Mouse (Mus musculus) forebrain, embryonic 10.5 days (tissue): Measurements from ENCODE around the gene Ogfr. TPM values are rescaled to one million over a fixed set of nuclear protein-coding genes. Genes with fewer than 3 reads are reported as not detected.
A peak's percentile ranks its signal among the peaks of the same experiment; 100 is the strongest.

Source experiments
- DNase-seq: peaks from one replicate; pipeline ENCODE4 v3.0.0-alpha.2; 2017; ENCODE audit warnings: low spot score; ENCODE audit errors: extremely low spot score
- H3K27ac ChIP-seq: fragments of 300-500 bp; sonication (generic); 2 replicates; pipeline ENCODE4 v1.5.1; 2016; ENCODE audit warnings: mild to moderate bottlenecking
- H3K27me3 ChIP-seq: fragments of 300-500 bp; sonication (generic); 2 replicates; pipeline ENCODE4 v1.6.1; 2016; ENCODE audit warnings: mild to moderate bottlenecking; ENCODE audit not compliant: poor library complexity, severe bottlenecking
- H3K36me3 ChIP-seq: fragments of 300-500 bp; sonication (generic); replicated peaks from 2 replicates; pipeline ENCODE4 v1.6.1; 2016; ENCODE audit warnings: mild to moderate bottlenecking, moderate library complexity
- H3K4me1 ChIP-seq: fragments of 300-500 bp; sonication (generic); 2 replicates; pipeline ENCODE4 v1.6.1; 2016
- H3K4me3 ChIP-seq: fragments of 300-500 bp; sonication (generic); 2 replicates; pipeline ENCODE4 v1.5.1; 2016; ENCODE audit warnings: mild to moderate bottlenecking, moderate library complexity
- H3K9me3 ChIP-seq: fragments of 300-500 bp; sonication (generic); 2 replicates; pipeline ENCODE4 v1.6.1; 2016; ENCODE audit warnings: mild to moderate bottlenecking, moderate library complexity
- WGBS: fragments of 180-500 bp; shearing (Covaris S2); methylation state at CpG from one replicate; pipeline ENCODE4 v1.1.7; 2016; 5-methylcytosine and 5-hydroxymethylcytosine counted together
- polyA plus RNA-seq: library from polyadenylated mRNA; unstranded; fragments of >200 nt; fragmentation: Nextera tagmentation; extraction: Ambion mirVana; gene quantifications from 2 replicates; pipeline ENCODE4 v1.2.1, GENCODE M21; 2016

The Ogfr gene
- polyA plus RNA-seq, result 103 and 104 TPM in 2 replicates

DNA sequence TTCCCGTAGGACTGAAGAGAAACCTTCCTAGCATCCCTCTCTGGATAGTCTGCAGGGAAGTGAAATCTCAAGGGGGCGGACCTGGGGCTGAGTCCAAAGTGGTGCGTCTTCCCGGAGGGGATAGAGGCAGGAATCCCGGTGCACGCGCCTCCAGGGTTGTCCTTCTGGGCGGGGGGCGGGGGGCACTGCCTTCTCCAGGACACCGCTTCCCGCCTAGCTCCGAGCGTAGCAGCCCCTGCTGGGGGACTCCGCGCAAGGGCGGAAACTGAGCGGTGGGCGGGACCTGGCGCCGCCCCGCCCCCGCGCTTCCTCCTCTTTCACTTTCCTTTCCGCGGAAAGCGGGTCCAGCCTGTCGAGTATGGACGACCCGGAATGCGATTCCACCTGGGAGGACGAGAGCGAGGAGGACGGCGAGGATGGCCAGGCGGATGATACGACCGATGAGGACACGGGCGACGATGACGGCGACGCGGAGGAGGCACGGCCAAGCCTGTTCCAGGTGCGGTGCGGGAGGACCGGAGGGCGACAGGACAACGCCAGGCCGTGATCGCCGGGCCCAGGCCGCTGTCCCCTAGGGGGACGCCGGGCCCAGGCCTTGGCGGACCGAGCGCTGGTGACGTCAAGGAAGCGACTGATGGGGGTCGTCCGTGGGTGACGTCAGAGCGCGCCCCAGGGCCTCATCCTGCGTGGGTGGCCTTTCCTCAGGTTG is at the start of gene Ogfr:
Ogfr (plus strand) TSS at position 123 of the 709 bp plus-strand sequence.
- H3K4me1 ChIP-seq, result peaks cover 30% of the 10 kb centered on the region
- H3K4me3 ChIP-seq, result peak within 1 kb of the TSS; percentile 86
- no peaks in the 10 kb centered on the region for H3K27me3 ChIP-seq
- under 1% methylated on average over 67 of the region's 67 CpGs for WGBS
- H3K36me3 ChIP-seq, result peaks cover 71% of the 10 kb centered on the region
- H3K27ac ChIP-seq, result peak within 1 kb of the TSS; percentile 95
- peak; percentile 87 for DNase-seq
- H3K9me3 ChIP-seq, result no peaks in the 10 kb centered on the region

GRCm38 (mm10) chr2:180543675-180544074 is 45.4 kb upstream of the Ogfr start:
- DNase-seq, result no peak
- H3K9me3 ChIP-seq, result no peaks in the 10 kb centered on the region; the same call in 1 of the 2 replicates
- H3K4me3 ChIP-seq, result no peak overlapping the region
- peaks cover 29% of the 10 kb centered on the region for H3K4me1 ChIP-seq
- WGBS, result 87% methylated on average over 2 of the region's 2 CpGs
- no peaks in the 10 kb centered on the region for H3K36me3 ChIP-seq
- no peak overlapping the region for H3K27ac ChIP-seq
- H3K27me3 ChIP-seq, result 0 out of 2 replicates have a peak, but pooled peaks cover 2% of the 10 kb centered on the region

DNA sequence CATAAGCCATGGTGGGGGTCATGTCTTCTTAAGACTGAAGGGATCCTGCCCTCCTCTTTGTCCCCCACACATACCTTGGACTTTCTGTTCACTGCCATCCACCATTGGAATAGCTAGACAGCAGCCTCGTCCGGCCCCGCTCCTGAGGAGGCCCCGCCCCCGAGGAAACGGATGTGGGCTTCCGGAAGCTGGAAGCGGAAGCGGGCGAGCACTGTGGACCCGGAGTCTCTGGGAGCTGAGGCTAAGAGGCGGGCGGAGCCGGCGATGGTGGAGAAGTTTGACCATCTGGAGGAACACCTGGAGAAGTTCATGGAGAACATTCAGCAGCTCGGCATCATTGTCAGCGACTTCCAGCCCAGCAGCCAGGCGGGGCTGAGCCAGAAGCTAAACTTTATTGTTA is 44.0 kb upstream of the Ogfr start:
- WGBS, result 89% methylated on average over 18 of the region's 18 CpGs
- DNase-seq, result no peak

DNA sequence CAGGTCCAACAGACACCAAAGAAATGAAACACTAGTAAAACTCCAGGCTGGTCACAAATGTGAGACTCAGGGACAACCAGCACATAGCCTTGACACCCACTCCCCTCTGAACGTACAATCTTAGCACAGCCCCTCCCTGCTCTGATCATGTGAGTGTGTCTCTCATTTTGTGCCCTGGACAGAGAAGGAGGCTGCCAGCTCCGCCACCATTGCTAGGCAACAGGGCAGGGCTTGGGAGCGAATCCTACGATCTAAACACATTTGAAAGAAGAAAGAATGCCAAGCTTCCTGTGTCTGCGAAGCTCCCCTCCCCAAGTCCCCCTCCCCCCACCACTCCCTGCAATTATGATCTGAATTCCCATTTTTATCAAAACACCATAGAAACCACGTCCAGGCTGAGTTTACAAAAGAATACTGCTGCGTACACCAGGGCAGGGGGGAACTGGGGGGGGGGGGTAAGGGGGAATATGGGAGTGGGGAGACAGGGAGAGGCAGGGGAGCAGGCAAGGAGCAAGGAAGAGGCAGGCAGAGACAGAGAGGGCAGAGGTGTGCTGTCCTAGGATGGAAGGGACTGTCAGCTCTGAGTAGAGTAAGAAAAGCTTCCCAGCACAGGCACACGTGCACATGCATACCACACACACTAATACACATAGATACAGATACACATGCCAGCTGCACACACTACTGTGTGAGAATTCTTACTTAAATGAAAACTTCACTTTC is 41.5 kb upstream of the Ogfr start:
- H3K4me1 ChIP-seq, result peaks cover 27% of the 10 kb centered on the region
- H3K9me3 ChIP-seq, result no peaks in the 10 kb centered on the region; the same call in 1 of the 2 replicates
- no peaks in the 10 kb centered on the region; the same call in 1 of the 2 replicates for H3K27me3 ChIP-seq
- H3K27ac ChIP-seq, result peak overlapping the region; percentile 76
- no peaks in the 10 kb centered on the region for H3K36me3 ChIP-seq
- H3K4me3 ChIP-seq, result peak overlapping the region; percentile 18; the same call in 1 of the 2 replicates
- no peak for DNase-seq
- WGBS, result 40% methylated on average over 8 of the region's 8 CpGs

More for the DNA sequence above, 44.0 kb upstream of the Ogfr start:
- Histone ChIP-seq H3K4me3 (no peak overlapping the region), H3K36me3 (no peaks in the 10 kb centered on the region), H3K4me1 (peaks cover 29% of the 10 kb centered on the region), H3K9me3 (no peaks in the 10 kb centered on the region; the same call in 1 of the 2 replicates), H3K27ac (no peak overlapping the region), H3K27me3 (no peaks in the 10 kb centered on the region; the same call in 1 of the 2 replicates)

GRCm38 (mm10) chr2:180552340-180552739 is 36.7 kb upstream of the Ogfr start:
- Histone ChIP-seq H3K9me3 (no peaks in the 10 kb centered on the region), H3K36me3 (no peaks in the 10 kb centered on the region), H3K4me3 (no peak overlapping the region), H3K27ac (no peak overlapping the region), H3K27me3 (no peaks in the 10 kb centered on the region; the same call in 1 of the 2 replicates), H3K4me1 (peaks cover 16% of the 10 kb centered on the region)
- DNase-seq, result no peak
- 89% methylated on average over 3 of the region's 3 CpGs for WGBS

- no peaks in the 10 kb centered on the region for H3K36me3 ChIP-seq
- DNase-seq, result no peak
- H3K9me3 ChIP-seq, result peaks cover 3% of the 10 kb centered on the region; the same call in 1 of the 2 replicates
- H3K27ac ChIP-seq, result no peak overlapping the region
- WGBS, result 60% methylated on average over 3 of the region's 3 CpGs
- H3K27me3 ChIP-seq, result no peaks in the 10 kb centered on the region; the same call in 1 of the 2 replicates
- no peak overlapping the region for H3K4me3 ChIP-seq
- peaks cover 4% of the 10 kb centered on the region; the same call in 1 of the 2 replicates for H3K4me1 ChIP-seq
Observed at GRCm38 (mm10) chr2:180555219-180555618, 33.8 kb upstream of the Ogfr start.

DNA sequence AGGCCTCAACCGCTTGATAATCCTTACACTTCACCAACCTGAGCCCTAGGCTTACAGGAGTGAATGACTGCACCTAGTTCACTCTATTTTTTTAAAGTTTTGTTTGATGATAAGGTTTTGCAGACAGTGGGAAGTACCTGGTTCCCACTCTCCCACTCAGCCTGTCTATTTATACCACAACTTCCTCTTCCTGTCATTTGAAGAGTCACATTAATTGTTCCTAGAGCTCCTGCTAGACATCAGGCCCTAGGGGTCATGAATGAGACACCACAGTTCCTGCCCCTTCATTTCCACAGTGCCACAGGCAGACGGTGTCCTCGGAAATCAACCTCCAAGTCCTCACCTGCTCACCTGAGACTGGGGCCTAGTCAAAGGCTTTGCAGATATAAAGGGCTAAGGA is 32.6 kb upstream of the Ogfr start:
- no peaks in the 10 kb centered on the region for H3K36me3 ChIP-seq
- 83% methylated on average over 3 of the region's 3 CpGs for whole genome bisulfite sequencing
- DNase-seq, result no peak
- no peak overlapping the region for H3K27ac ChIP-seq
- peaks cover 4% of the 10 kb centered on the region; the same call in 1 of the 2 replicates for H3K4me1 ChIP-seq
- H3K27me3 ChIP-seq, result 0 out of 2 replicates have a peak, but pooled peaks cover 5% of the 10 kb centered on the region
- no peak overlapping the region for H3K4me3 ChIP-seq
- peaks cover 4% of the 10 kb centered on the region; the same call in 1 of the 2 replicates for H3K9me3 ChIP-seq

- DNase-seq, result no peak
- Histone ChIP-seq H3K4me3 (no peak overlapping the region), H3K27ac (no peak overlapping the region), H3K4me1 (0 out of 2 replicates have a peak, but pooled peaks cover 3% of the 10 kb centered on the region), H3K27me3 (peaks cover 14% of the 10 kb centered on the region; the same call in 1 of the 2 replicates), H3K9me3 (peaks cover 4% of the 10 kb centered on the region; the same call in 1 of the 2 replicates), H3K36me3 (no peaks in the 10 kb centered on the region)
- 53% methylated on average over 5 of the region's 5 CpGs for WGBS
Observed at GRCm38 (mm10) chr2:180560245-180560644, 28.8 kb upstream of the Ogfr start.

DNA sequence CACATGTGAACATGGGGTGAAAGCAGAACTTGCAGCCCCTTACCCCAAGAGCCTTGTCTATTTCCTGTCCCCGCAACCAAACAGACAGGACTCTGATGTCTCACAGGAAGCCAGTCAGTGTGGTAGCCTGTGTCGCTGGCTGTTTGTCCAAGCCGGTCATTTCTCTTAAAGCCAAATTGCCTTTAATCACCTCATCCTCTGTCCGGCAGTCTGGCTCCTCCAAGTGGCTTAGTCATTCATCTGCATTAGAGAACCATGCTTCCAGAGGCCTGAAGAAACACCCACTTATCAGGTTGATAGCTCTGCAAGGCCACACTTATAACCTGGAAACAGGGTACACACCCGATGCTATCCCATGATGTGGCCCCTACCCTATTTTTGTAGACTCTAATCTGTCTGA is 26.9 kb upstream of the Ogfr start:
- Histone ChIP-seq H3K27ac (no peak overlapping the region), H3K4me1 (0 out of 2 replicates have a peak, but pooled peaks cover 3% of the 10 kb centered on the region), H3K36me3 (no peaks in the 10 kb centered on the region), H3K9me3 (peaks cover 4% of the 10 kb centered on the region; the same call in 1 of the 2 replicates), H3K27me3 (peaks cover 14% of the 10 kb centered on the region; the same call in 1 of the 2 replicates), H3K4me3 (no peak overlapping the region)
- WGBS, result 69% methylated on average over 5 of the region's 5 CpGs
- DNase-seq, result no peak

DNA sequence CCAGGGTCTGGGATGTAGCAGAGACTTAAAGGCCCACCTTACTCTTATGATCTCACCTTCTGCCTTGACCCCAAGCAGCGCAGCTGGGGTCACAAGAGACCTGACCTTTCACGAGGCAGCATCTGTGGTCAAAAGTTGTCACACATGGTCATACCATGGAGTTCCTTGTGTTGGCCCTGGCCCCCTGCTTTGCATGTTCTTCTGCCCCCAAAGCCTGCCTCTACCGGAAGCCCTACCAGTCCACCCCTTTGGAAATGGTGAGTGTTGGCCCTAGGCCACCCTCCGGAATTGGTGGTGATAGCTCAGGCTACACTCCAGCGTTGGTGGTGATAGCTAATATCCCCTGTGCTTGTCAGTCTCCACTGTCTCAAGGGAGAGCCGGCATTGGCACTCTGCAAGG is 25.7 kb upstream of the Ogfr start:
- H3K36me3 ChIP-seq, result no peaks in the 10 kb centered on the region
- no peak for DNase-seq
- H3K27me3 ChIP-seq, result peaks cover 14% of the 10 kb centered on the region; the same call in 1 of the 2 replicates
- 0 out of 2 replicates have a peak, but pooled peaks cover 3% of the 10 kb centered on the region for H3K4me1 ChIP-seq
- no peak overlapping the region for H3K27ac ChIP-seq
- H3K9me3 ChIP-seq, result peaks cover 4% of the 10 kb centered on the region; the same call in 1 of the 2 replicates
- H3K4me3 ChIP-seq, result no peak overlapping the region
- 69% methylated on average over 6 of the region's 6 CpGs for WGBS

- H3K27me3 ChIP-seq, result peaks cover 14% of the 10 kb centered on the region; the same call in 1 of the 2 replicates
- no peaks in the 10 kb centered on the region for H3K36me3 ChIP-seq
- H3K4me1 ChIP-seq, result peaks cover 5% of the 10 kb centered on the region; the same call in 1 of the 2 replicates
- no peak for DNase-seq
- H3K27ac ChIP-seq, result no peak overlapping the region
- 49% methylated on average over 5 of the region's 5 CpGs for WGBS
- peaks cover 4% of the 10 kb centered on the region; the same call in 1 of the 2 replicates for H3K9me3 ChIP-seq
- H3K4me3 ChIP-seq, result no peak overlapping the region
Observed at GRCm38 (mm10) chr2:180563841-180564240, 25.2 kb upstream of the Ogfr start.

- H3K4me3 ChIP-seq, result no peak overlapping the region
- WGBS, result 39% methylated on average over 13 of the region's 13 CpGs
- peaks cover 13% of the 10 kb centered on the region; the same call in 1 of the 2 replicates for H3K4me1 ChIP-seq
- no peaks in the 10 kb centered on the region for H3K36me3 ChIP-seq
- H3K9me3 ChIP-seq, result no peaks in the 10 kb centered on the region
- peaks cover 10% of the 10 kb centered on the region; the same call in 1 of the 2 replicates for H3K27me3 ChIP-seq
- H3K27ac ChIP-seq, result no peak overlapping the region
- DNase-seq, result peak; percentile 71
Observed at GRCm38 (mm10) chr2:180566240-180566913, 22.7 kb upstream of the Ogfr start.
